Mouse (Mus musculus) kidney, postnatal 4 days (tissue): Measurements from ENCODE around the gene Pola2.

Source experiments
- DNase-seq, 2 experiments: peaks; one replicate each; pipeline ENCODE4 v3.0.0; 2021; ENCODE audit warnings: mixed read lengths in 2 of 2

The Pola2 gene

GRCm38 (mm10) chr19:5893282-5894001, 70.6 kb downstream of the Pola2 start:
- DNase-seq, result no peak

DNA sequence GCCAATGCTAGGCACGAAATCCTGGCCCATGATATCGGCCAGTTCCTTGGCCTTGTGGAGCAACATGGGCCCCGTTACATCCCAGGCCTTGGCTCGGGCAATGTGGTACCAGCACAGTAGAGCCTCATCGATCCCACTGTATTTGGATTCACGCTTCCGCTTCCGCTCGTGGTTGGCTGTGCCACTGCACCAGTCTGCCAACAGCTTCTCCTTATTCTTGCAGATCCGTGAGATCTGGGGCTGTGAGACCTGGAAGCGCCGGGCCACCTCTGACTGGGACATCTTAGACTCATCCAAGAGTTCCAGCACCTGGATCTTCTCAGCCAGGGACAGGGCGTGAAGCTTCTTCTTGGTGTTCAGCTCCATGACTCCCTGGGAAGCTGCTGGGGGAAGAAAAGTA, 71.3 kb downstream of the Pola2 start:
- no peak for DNase-seq

- DNase-seq, result no peak
Measured at GRCm38 (mm10) chr19:5892262-5892661, 71.7 kb downstream of the Pola2 start.

- no peak for DNase-seq
Measured at GRCm38 (mm10) chr19:5891521-5892258, 72.3 kb downstream of the Pola2 start.
